Mouse (Mus musculus) mouse trophoblast stem cell (cell line): Measurements from ENCODE around the gene Cd47.

Source experiments
- in situ Hi-C, 2 experiments: fragments of 300-500 bp; cut with MseI, MboI; formaldehyde crosslinking; loops; 2 replicates in 1 of 2; 3 replicates in 1 of 2; pipeline ENCODE4 v1.15.1; 2025

Cd47 gene

GRCm38 (mm10) chr16:49868278-49868677 is 67.9 kb downstream of the Cd47 start:
- in situ Hi-C loops: no loop called here

DNA sequence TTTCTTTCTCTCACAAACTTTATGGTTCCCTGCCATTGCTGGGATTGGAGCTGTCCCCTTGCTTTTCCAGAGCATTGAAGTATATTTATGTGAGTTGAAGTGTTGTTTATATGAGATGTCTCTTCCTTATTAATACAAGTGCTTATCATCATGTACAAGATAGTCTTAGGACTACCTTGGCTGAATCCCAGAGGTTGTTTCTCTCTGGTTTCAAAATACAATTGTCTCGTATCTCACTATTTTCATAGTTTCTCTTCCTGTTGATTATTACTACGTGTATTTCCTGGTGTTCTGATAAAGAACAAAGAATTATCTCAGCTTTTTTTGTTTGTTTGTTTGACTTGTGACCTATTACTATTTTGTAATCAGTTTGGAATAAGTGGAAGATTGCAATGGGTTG is 73.6 kb downstream of the Cd47 start:
- in situ Hi-C loops: no loop called here

GRCm38 (mm10) chr16:49874546-49874945 is 74.2 kb downstream of the Cd47 start:
- in situ Hi-C loops: no loop called here

DNA sequence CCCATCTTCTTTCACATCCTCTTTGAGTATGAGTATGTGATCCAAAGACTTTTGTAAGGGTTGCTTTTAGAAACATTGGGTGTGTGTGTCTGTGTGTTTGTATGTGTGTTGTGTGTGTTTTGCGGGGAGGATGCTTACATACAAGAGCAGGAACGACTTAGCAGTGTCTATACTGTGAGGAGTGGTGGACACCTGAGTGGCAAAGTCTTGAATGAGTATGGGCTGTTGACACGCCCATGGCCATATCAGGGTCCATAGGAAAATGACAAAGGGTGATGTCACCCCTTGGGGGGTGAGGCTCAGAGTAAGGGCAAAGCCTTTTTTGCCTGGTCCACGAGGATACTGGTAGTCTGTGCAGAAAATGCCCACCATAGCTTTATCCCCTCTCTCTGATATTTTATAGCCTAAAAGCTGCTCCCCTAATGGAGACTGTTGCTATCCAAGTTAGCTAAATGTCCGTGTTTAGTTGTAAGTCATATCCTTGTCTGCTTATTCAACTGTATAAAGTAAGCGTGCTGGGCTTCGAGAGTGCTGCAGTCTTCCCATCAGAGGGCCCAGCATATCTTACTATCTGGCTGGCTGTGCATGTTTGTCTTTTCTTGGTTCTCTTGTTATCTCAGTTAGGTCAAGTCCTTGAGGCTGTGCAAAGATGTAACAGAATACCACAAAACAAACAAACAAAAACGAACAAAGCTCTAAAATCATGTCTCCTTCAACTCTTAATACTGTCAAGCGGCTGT is 76.1 kb downstream of the Cd47 start:
- in situ Hi-C loops: no loop called here

GRCm38 (mm10) chr16:49877243-49877642 is 76.9 kb downstream of the Cd47 start:
- in situ Hi-C loops: no loop called here

DNA sequence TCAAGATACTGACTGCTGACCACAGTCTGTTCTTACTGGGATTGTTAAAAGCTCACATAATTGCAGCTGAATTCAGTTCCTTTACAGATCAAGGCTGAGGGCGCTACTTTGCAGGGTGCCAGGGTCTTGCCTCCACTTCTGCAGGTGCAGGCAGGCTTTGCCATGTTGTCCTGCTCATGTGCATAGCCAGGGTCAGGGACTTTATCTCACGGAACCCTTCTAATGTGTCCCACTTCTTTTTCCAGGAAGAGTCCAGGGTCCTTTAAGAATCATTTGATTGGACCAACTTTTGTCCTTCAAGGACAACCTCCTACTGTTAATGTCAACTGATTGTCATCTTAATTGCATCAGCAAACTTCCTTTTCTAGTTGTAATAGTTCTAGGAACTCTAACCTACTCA is 77.7 kb downstream of the Cd47 start:
- in situ Hi-C loops: no loop called here

GRCm38 (mm10) chr16:49886403-49887066 is 86.2 kb downstream of the Cd47 start:
- in situ Hi-C loops: no loop called here

DNA sequence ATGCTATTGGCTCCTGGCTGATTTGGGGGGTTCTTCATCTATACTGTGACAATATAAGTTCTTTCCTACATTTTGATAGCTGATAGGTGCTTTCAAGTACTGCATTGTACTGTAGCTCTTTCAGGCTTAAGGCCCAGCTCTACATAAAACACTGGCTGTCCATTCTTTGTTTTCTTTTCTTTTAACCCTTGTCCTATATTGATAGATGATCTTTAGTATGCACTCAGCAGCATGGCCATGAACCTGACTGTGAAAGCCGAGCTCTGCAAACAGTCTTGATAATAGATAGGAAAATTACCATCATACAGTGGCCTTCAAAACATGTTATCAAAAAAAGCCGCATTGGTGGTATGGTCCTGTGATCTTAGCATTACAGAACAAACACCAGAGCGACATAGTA is 87.0 kb downstream of the Cd47 start:
- in situ Hi-C loops: no loop called here

GRCm38 (mm10) chr16:49887811-49888564 is 87.7 kb downstream of the Cd47 start:
- in situ Hi-C loops: no loop called here

GRCm38 (mm10) chr16:49889031-49889655 is 88.8 kb downstream of the Cd47 start:
- in situ Hi-C loops: no loop called here

DNA sequence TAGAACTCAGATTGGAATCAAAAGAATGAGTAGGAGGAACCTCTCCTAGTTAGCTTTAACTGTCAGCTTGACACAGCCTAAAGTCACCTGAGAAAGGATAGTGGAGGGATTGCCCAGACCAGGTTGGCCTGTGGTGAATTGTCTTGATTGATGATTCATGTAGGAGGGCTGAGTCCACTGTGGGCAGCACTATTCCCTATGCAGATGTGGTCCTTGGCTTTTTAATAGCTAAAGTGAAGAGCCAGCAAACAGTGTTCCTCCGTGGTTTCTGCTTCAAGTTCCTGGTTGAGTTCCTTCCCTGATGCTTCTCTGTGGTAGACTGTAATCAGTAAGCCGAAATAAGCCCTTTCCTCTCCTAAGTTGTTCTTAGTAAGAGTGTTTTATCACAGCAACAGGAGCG is 91.9 kb downstream of the Cd47 start:
- in situ Hi-C loops: no loop called here

- in situ Hi-C loops: no loop called here
Measured at GRCm38 (mm10) chr16:49892945-49893344, 92.6 kb downstream of the Cd47 start.

- in situ Hi-C loops: no loop called here
Measured at GRCm38 (mm10) chr16:49894624-49895023, 94.3 kb downstream of the Cd47 start.

DNA sequence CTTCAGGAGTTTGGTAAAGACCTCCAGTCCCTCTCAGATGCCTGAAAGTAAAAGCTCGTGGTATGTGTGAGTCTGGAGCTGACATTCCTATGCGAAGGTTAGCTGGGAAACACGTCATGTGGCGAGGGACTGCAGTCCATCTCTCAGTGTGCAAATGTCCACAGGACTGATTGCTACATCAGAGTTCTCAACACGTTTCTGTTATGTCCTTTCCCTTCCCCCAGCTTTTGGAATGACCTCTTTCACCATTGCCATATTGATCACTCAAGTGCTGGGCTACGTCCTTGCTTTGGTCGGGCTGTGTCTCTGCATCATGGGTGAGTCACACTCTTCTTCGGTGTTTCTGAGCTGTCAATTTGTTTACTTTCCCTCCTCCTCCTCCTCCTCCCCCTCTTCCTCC is 95.8 kb downstream of the Cd47 start:
- in situ Hi-C loops: no loop called here

DNA sequence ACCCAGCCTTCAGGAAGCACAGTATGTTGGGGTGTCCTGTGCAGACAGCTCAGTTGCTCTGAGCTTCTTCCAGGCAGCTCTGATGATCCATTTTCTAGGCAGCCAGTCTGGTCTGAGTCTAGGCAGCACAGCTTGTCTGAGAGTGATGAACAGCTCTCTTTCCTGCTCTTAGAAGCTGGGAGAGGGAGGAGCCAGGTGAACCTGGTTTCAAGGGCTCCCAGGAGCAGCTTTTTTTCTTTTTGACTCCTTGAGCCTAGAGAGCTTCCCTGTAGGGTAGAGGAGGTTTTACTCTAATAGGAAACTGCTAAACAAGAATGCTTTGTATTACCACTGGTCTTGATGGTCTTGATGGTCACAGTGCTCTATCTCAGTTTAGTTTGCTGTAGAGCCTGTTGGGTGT is 101.1 kb downstream of the Cd47 start:
- in situ Hi-C loops: no loop called here

DNA sequence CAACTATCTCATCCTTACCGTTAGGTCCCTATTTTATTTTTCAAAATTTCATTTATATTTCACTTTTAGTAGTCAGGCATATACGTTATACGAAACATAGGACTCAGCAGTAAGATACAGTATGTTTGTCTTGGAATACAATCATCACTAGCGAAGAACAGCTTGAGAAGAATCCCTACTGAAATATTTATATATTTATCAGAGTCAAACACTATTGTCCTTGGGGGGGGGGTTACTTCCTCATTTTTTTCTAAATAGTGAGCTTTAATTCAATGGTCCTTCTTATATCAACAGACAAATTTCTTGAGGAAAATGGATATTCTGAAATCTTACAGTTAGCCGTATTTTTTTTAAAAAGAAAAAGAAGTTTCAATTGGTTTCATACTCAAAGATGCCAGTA is 101.8 kb downstream of the Cd47 start:
- in situ Hi-C loops: no loop called here

DNA sequence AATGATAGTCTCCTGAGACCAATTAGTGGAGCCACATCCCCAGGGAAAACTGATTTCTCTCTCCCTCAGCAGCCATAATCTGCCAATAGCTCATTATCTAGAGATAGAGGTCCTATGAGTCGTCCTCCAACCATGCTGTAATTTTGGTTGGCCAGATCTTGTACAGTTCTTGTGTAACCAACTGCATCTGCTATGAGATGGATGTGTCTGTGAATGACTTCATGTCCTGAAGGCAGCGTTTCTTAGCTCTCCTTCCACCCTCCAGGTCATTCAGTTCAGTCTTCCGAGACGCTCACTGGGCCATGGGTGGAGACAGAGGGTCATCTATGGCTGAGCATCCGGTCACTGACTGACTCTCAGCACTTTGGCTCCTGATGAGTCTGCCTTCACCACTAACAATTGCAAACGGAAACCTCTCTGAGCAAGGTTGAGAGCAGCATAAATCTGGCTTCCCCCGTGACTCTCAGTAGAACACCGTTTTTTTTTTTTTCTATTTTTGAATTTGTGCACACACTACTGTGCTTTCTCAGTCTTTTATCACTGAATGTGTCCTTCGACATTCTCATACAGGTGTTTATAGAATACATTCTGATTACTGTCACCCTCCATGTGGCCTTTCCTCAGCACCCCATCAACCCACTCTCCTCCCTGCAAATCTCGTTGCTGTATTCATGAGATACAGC is 104.1 kb downstream of the Cd47 start:
- in situ Hi-C loops: no loop called here

GRCm38 (mm10) chr16:49905041-49905440 is 104.7 kb downstream of the Cd47 start:
- in situ Hi-C loops: no loop called here

DNA sequence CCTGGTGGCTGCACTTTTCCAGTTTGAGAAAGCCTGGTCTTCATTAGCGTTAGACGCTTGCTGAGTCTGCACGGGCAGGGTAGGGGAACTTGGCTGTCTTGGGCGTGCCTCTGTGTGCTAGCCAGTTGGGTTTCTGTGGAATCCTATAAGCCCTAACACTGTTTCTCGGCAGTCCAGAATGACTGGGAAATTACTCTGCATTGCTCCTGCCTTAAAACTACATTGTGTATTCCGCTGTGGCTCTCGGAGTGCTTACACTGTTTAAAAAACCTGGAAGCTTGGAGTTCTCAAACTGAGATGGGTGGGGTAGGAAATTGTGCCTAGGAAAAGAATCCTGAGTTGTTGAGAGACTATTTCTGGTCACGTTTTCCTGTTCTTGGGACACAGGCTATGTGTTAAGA is 105.3 kb downstream of the Cd47 start:
- in situ Hi-C loops: no loop called here

DNA sequence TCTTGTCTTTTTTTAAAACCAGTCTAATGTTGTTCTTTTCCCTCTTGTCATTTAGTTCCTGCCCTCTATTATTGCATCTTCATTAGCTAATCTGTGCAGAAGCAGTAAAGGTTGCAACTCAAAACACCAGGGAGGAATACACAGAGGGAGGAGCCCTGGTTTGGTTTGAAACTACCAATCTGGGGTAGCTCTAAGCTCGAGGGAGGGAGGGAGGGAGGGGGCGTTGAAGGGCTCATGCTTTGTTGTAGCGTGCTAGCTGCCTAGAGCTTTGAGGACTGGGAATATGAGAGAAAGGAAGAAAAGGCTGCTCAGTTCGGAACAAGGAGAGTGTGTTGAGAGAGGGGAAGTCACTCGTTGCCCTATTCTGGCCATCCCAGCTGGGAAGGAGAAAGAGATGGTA is 105.7 kb downstream of the Cd47 start:
- in situ Hi-C loops: no loop called here

GRCm38 (mm10) chr16:49906940-49907339 is 106.6 kb downstream of the Cd47 start:
- in situ Hi-C loops: no loop called here

GRCm38 (mm10) chr16:49907356-49907755 is 107.0 kb downstream of the Cd47 start:
- in situ Hi-C loops: no loop called here
